Mouse (Mus musculus) intestine, postnatal 0 days (tissue): ENCODE data around the gene Rrad. TPM values are rescaled to one million over a fixed set of nuclear protein-coding genes. Genes with fewer than 3 reads are reported as not detected.

Source experiments
- ATAC-seq: fragments of 200-750 bp; cut with Nextera tagmentation; 2 replicates; pipeline ENCODE4 v1.8.0; 2017; ENCODE audit warnings: mild to moderate bottlenecking, moderate TSS enrichment, moderate library complexity
- H3K27ac ChIP-seq: fragments of 300-500 bp; sonication (generic); 2 replicates; pipeline ENCODE4 v1.5.1; 2014; ENCODE audit warnings: mild to moderate bottlenecking, low read depth, low read length, moderate library complexity
- H3K27me3 ChIP-seq: fragments of 300-500 bp; sonication (generic); replicated peaks from 2 replicates; pipeline ENCODE4 v1.6.1; 2014; ENCODE audit warnings: low read length, mixed read lengths; ENCODE audit not compliant: control insufficient read depth, insufficient read depth
- H3K36me3 ChIP-seq: fragments of 300-500 bp; sonication (generic); 2 replicates; pipeline ENCODE4 v1.6.1; 2014; ENCODE audit warnings: mild to moderate bottlenecking, moderate library complexity; ENCODE audit not compliant: control insufficient read depth, insufficient read depth
- H3K4me1 ChIP-seq: fragments of 300-500 bp; sonication (generic); replicated peaks from 2 replicates; pipeline ENCODE4 v1.6.1; 2014; ENCODE audit warnings: antibody characterized with exemption, low read length, mixed read lengths; ENCODE audit not compliant: control insufficient read depth, insufficient read depth
- H3K4me2 ChIP-seq: fragments of 300-500 bp; sonication (generic); replicated peaks from 2 replicates; pipeline ENCODE4 v1.6.1; 2014; ENCODE audit warnings: low read depth, mild to moderate bottlenecking, moderate library complexity
- H3K4me3 ChIP-seq: fragments of 300-500 bp; sonication (generic); 2 replicates; pipeline ENCODE4 v1.5.1; 2014; ENCODE audit warnings: low read depth, low read length
- H3K9ac ChIP-seq: fragments of 300-500 bp; sonication (generic); 2 replicates; pipeline ENCODE4 v1.6.1; 2014; ENCODE audit warnings: mild to moderate bottlenecking, low read depth, low read length
- H3K9me3 ChIP-seq: fragments of 300-500 bp; sonication (generic); 2 replicates; pipeline ENCODE4 v1.6.1; 2016; ENCODE audit warnings: mixed run types; ENCODE audit not compliant: control insufficient read depth
- CTCF ChIP-seq: sonication (generic); IDR thresholded peaks from 2 replicates; pipeline ENCODE4 v1.5.1; 2016; ENCODE audit warnings: low read depth, mild to moderate bottlenecking, control low read depth, antibody characterized with exemption, moderate library complexity
- WGBS: fragments of 180-500 bp; shearing (Covaris S2); extraction: QIAGEN DNeasy Blood & Tissue Kit; methylation state at CpG from one replicate; pipeline ENCODE4 v1.1.7; 2014; 5-methylcytosine and 5-hydroxymethylcytosine counted together
- polyA plus RNA-seq: library from polyadenylated mRNA; unstranded; fragments of >200 nt; fragmentation: Nextera tagmentation; extraction: Ambion mirVana; gene quantifications from 2 replicates; pipeline ENCODE4 v1.2.1, GENCODE M21; 2015

Gene Rrad
- polyA plus RNA-seq, 1 experiment from 2014 or later, result 5.8 TPM

GRCm38 (mm10) chr8:104591856-104592255 is 39.3 kb downstream of the Rrad start:
- Histone ChIP-seq H3K4me1 (no peaks in the 10 kb centered on the region; the same call in 1 of the 2 replicates), H3K36me3 (peaks cover 29% of the 10 kb centered on the region), H3K4me2 (peak overlapping the region; percentile 80), H3K4me3 (peak overlapping the region; percentile 69), H3K27me3 (no peaks in the 10 kb centered on the region), H3K9ac (peak overlapping the region; percentile 40), H3K9me3 (no peaks in the 10 kb centered on the region), H3K27ac (peak overlapping the region; percentile 81)
- 1% methylated on average over 9 of the region's 9 CpGs for WGBS
- ATAC-seq, result no peak
- TF ChIP-seq CTCF, result no peak

- WGBS, result under 1% methylated on average over 44 of the region's 44 CpGs
- peak within 1 kb of the TSS; percentile 69 for H3K4me3 ChIP-seq
- no peaks in the 10 kb centered on the region; the same call in 1 of the 2 replicates for H3K4me1 ChIP-seq
- no peaks in the 10 kb centered on the region for H3K9me3 ChIP-seq
- peak within 1 kb of the TSS; percentile 81 for H3K27ac ChIP-seq
- no peak for TF ChIP-seq CTCF
- peak within 1 kb of the TSS; percentile 80 for H3K4me2 ChIP-seq
- peak; percentile 98 for ATAC-seq
- no peaks in the 10 kb centered on the region for H3K27me3 ChIP-seq
- H3K36me3 ChIP-seq, result peaks cover 25% of the 10 kb centered on the region
- peak within 1 kb of the TSS; percentile 40 for H3K9ac ChIP-seq
Observed at GRCm38 (mm10) chr8:104591133-104591834, 39.8 kb downstream of the Rrad start, which contains the start of gene Pdp2. TSS of gene Pdp2 (plus strand) at chr8:104591451.

- Histone ChIP-seq H3K4me3 (no peak overlapping the region), H3K27ac (no peak overlapping the region), H3K4me2 (no peak overlapping the region), H3K9me3 (no peaks in the 10 kb centered on the region), H3K4me1 (no peaks in the 10 kb centered on the region; the same call in 1 of the 2 replicates), H3K27me3 (no peaks in the 10 kb centered on the region), H3K9ac (no peak overlapping the region), H3K36me3 (peaks cover 17% of the 10 kb centered on the region)
- no peak for ATAC-seq
- TF ChIP-seq CTCF, result no peak
- WGBS, result 86% methylated on average over 3 of the region's 3 CpGs
Observed at GRCm38 (mm10) chr8:104590284-104590683, 40.8 kb downstream of the Rrad start.

- Histone ChIP-seq H3K4me1 (no peaks in the 10 kb centered on the region), H3K9ac (no peak overlapping the region), H3K36me3 (no peaks in the 10 kb centered on the region), H3K4me2 (no peak overlapping the region), H3K27ac (no peak overlapping the region), H3K4me3 (no peak overlapping the region), H3K27me3 (no peaks in the 10 kb centered on the region), H3K9me3 (no peaks in the 10 kb centered on the region)
- 54% methylated on average over 1 of the region's 1 CpGs for WGBS
- TF ChIP-seq CTCF, result no peak
- ATAC-seq, result peak; percentile 79
Observed at GRCm38 (mm10) chr8:104584522-104584921, 46.6 kb downstream of the Rrad start.

Other genes starting within 250 kb of the Rrad start
- 5.9 and 6.7 TPM in 2 replicates for gene Cmtm4, start 235.5 kb downstream of the Rrad start, polyA plus RNA-seq
- gene Dync1li2, start 188.3 kb downstream of the Rrad start, polyA plus RNA-seq, result 19.0 and 20.4 TPM in 2 replicates
- 0.16 TPM in 2 replicates for gene Terb1, start 121.4 kb downstream of the Rrad start, polyA plus RNA-seq
- gene Nae1, start 96.7 kb downstream of the Rrad start, polyA plus RNA-seq, result 43.8 and 48.6 TPM in 2 replicates
- gene Car7, start 96.6 kb downstream of the Rrad start, polyA plus RNA-seq, result 0.82 and 1.1 TPM in 2 replicates
- gene Pdp2, start 39.9 kb downstream of the Rrad start, polyA plus RNA-seq, result 12.2 and 15.2 TPM in 2 replicates
- gene Cdh16, start 6.9 kb downstream of the Rrad start, polyA plus RNA-seq, result not detected in 2 replicates
- gene Ciao2b, start 10.6 kb upstream of the Rrad start, polyA plus RNA-seq, result 59.1 and 60.6 TPM in 2 replicates
- gene Ces2a, start 102.7 kb upstream of the Rrad start, polyA plus RNA-seq, result 5.4 and 6.1 TPM in 2 replicates
- 0.52 and 1.2 TPM in 2 replicates for gene Ces2b, start 200.2 kb upstream of the Rrad start, polyA plus RNA-seq
- gene Ces2c, start 215.7 kb upstream of the Rrad start, polyA plus RNA-seq, result 6.1 and 7.2 TPM in 2 replicates